39 mouse cellular contexts compared by ENCODE assay signal in genomic region chr2:154226991-154227390, GRCm38 (mm10). TPM values are rescaled to one million over a fixed set of nuclear protein-coding genes. Genes with fewer than 3 reads are reported as not detected.
DNase-seq lines count a peak whose midpoint lies in the region; ATAC-seq lines count a peak whose summit lies in the region.
"Had no signal": no experiment of that assay in that cellular context is flagged by ENCODE, and none has a peak within 500 bp of the region (broad histone marks: within the 10 kb centered on the region; RNA-seq: fewer than 3 reads in every experiment).

No protein-coding gene starts in this region.

- H3K4me2 ChIP-seq in embryonic facial prominence, embryonic 11.5 days (ENCODE audit: low read depth, low read length) = no peak overlapping the region
- H3K4me2 ChIP-seq: forebrain, embryonic 15.5 days; heart, embryonic 12.5 days; hindbrain, embryonic 15.5 days; kidney, embryonic 15.5 days; limb, embryonic 12.5 days; lung, embryonic 15.5 days; midbrain, embryonic 11.5 days had no signal

- peak; percentile 6 for DNase-seq in cerebellum, adult 11 months
- no peak for DNase-seq in cerebellum, postnatal 4 days (ENCODE audit: low spot score in 2 of 2)
- peak; percentile 74 to 79 for DNase-seq in cerebellum, postnatal 10 days
- peak; percentile 38 for DNase-seq in embryonic facial prominence, embryonic 11.5 days (ENCODE audit: low spot score)
- no peak for DNase-seq in limb, embryonic 10.5 days (ENCODE audit: low spot score)
- no peak for DNase-seq in right cerebral cortex, adult 18-20 months
- no peak for DNase-seq in hindbrain, embryonic 10.5 days (ENCODE audit: low spot score)
- no peak for DNase-seq in retina, embryonic 14.5 days (ENCODE audit: low spot score)
- DNase-seq: adrenal gland, postnatal 10 days; gastrocnemius, adult 2 months; gastrocnemius, postnatal 36 days; heart, adult 2 months; heart, postnatal 4 days; kidney, adult 11 months; kidney, postnatal 36 days; layer of hippocampus, postnatal 36 days; lung, postnatal 36 days; right cerebral cortex, postnatal 4 days; thymus, adult 18-20 months; thymus, postnatal 25 days had no signal

- no peak overlapping the region for H3K4me3 ChIP-seq in embryonic facial prominence, embryonic 11.5 days (ENCODE audit: low read depth, low read length)
- no peak overlapping the region for H3K4me3 ChIP-seq in limb, embryonic 10.5 days
- no peak overlapping the region for H3K4me3 ChIP-seq in hindbrain, embryonic 10.5 days
- H3K4me3 ChIP-seq: forebrain, embryonic 10.5 days; forebrain, embryonic 15.5 days; gastrocnemius, adult 2 months; heart, adult 2 months; heart, embryonic 12.5 days; hindbrain, embryonic 15.5 days; kidney, embryonic 15.5 days; layer of hippocampus, adult 2 months; limb, embryonic 12.5 days; lung, embryonic 15.5 days had no signal

- no peaks in the 10 kb centered on the region for H3K9me3 ChIP-seq in embryonic facial prominence, embryonic 11.5 days (replicated peaks; ENCODE audit: control insufficient read depth, low read length)
- no peaks in the 10 kb centered on the region for H3K9me3 ChIP-seq in limb, embryonic 10.5 days (replicated peaks)
- no peaks in the 10 kb centered on the region for H3K9me3 ChIP-seq in hindbrain, embryonic 10.5 days
- H3K9me3 ChIP-seq: forebrain, embryonic 10.5 days; forebrain, embryonic 15.5 days; G1E; heart, embryonic 12.5 days; hindbrain, embryonic 15.5 days; kidney, embryonic 15.5 days; limb, embryonic 12.5 days; lung, embryonic 15.5 days had no signal

- no peaks in the 10 kb centered on the region for H3K36me3 ChIP-seq in embryonic facial prominence, embryonic 11.5 days (replicated peaks; ENCODE audit: control insufficient read depth, insufficient read depth, low read depth, low read length)
- H3K36me3 ChIP-seq in limb, embryonic 10.5 days = no peaks in the 10 kb centered on the region
- H3K36me3 ChIP-seq in hindbrain, embryonic 10.5 days = no peaks in the 10 kb centered on the region
- H3K36me3 ChIP-seq: forebrain, embryonic 10.5 days; forebrain, embryonic 15.5 days; G1E; heart, embryonic 12.5 days; hindbrain, embryonic 15.5 days; kidney, embryonic 15.5 days; limb, embryonic 12.5 days; lung, embryonic 15.5 days had no signal

- H3K9ac ChIP-seq in embryonic facial prominence, embryonic 11.5 days (replicated peaks; ENCODE audit: low read length) = no peak overlapping the region
- H3K9ac ChIP-seq: forebrain, embryonic 15.5 days; heart, embryonic 12.5 days; hindbrain, embryonic 15.5 days; kidney, embryonic 15.5 days; limb, embryonic 12.5 days; lung, embryonic 15.5 days had no signal

- H3K27ac ChIP-seq in embryonic facial prominence, embryonic 11.5 days (replicated peaks; ENCODE audit: low read depth, low read length) = no peak overlapping the region
- peak overlapping the region; percentile 37; the same call in 1 of the 2 replicates for H3K27ac ChIP-seq in limb, embryonic 10.5 days
- no peak overlapping the region for H3K27ac ChIP-seq in hindbrain, embryonic 10.5 days
- H3K27ac ChIP-seq: forebrain, embryonic 10.5 days; forebrain, embryonic 15.5 days; gastrocnemius, adult 2 months; heart, adult 2 months; hindbrain, embryonic 15.5 days; kidney, embryonic 15.5 days; layer of hippocampus, adult 2 months; limb, embryonic 12.5 days; lung, embryonic 15.5 days; stomach, postnatal 0 days had no signal

- peaks cover 6% of the 10 kb centered on the region for H3K4me1 ChIP-seq in embryonic facial prominence, embryonic 11.5 days (ENCODE audit: control insufficient read depth, insufficient read depth, low read length)
- H3K4me1 ChIP-seq in limb, embryonic 10.5 days = peaks cover 37% of the 10 kb centered on the region
- peaks cover 28% of the 10 kb centered on the region for H3K4me1 ChIP-seq in hindbrain, embryonic 10.5 days (replicated peaks)

- no peak for ATAC-seq in embryonic facial prominence, embryonic 11.5 days (replicated peaks; ENCODE audit: insufficient number of reproducible peaks, low FRiP score, low TSS enrichment, low read depth)
- ATAC-seq: forebrain, embryonic 15.5 days; inflammation-experienced regulatory T-cells, adult 6 months; midbrain, embryonic 16.5 days had no signal

- WGBS in embryonic facial prominence, embryonic 11.5 days = 62% methylated on average over 4 of the region's 4 CpGs
- WGBS in limb, embryonic 10.5 days = 69% methylated on average over 4 of the region's 4 CpGs
- 76% methylated on average over 4 of the region's 4 CpGs for WGBS in hindbrain, embryonic 10.5 days

- no peaks in the 10 kb centered on the region for H3K27me3 ChIP-seq in embryonic facial prominence, embryonic 11.5 days (ENCODE audit: control insufficient read depth, insufficient read depth, low read length)
- no peaks in the 10 kb centered on the region for H3K27me3 ChIP-seq in limb, embryonic 10.5 days (ENCODE audit: low read depth, poor library complexity, severe bottlenecking)
- H3K27me3 ChIP-seq in hindbrain, embryonic 10.5 days (ENCODE audit: insufficient read depth, poor library complexity, severe bottlenecking) = no peaks in the 10 kb centered on the region
- H3K27me3 ChIP-seq: forebrain, embryonic 15.5 days; heart, embryonic 12.5 days; hindbrain, embryonic 15.5 days; kidney, embryonic 15.5 days; limb, embryonic 12.5 days; lung, embryonic 15.5 days had no signal

RNA-seq across cellular contexts. Expression of gene Bpifb5, which starts 3.4 kb away (rescaled TPM):
- polyA plus RNA-seq in embryonic facial prominence, embryonic 11.5 days (2014; fragmentation: Nextera tagmentation; extraction: Ambion mirVana) = 0.29 TPM in 2 replicates
- polyA plus RNA-seq in limb, embryonic 10.5 days (2016; fragmentation: Nextera tagmentation; extraction: Ambion mirVana) = 0.41 TPM in 1 of 2 replicates, not detected in the other
- polyA plus RNA-seq in hindbrain, embryonic 10.5 days (2016; fragmentation: Nextera tagmentation; extraction: Ambion mirVana) = 0.30 and 0.41 TPM in 2 replicates
- polyA plus RNA-seq: G1E; inflammation-experienced regulatory T-cells, adult 6 months; limb, embryonic 12.5 days; liver, adult 2 months; liver, embryonic 16.5 days; neural tube, embryonic 11.5 days had no signal

RNA-seq across cellular contexts. Expression of gene Bpifb9a, which starts 30.7 kb away (rescaled TPM):
- not detected in 2 replicates for polyA plus RNA-seq in embryonic facial prominence, embryonic 11.5 days (2014; fragmentation: Nextera tagmentation; extraction: Ambion mirVana)
- not detected in 2 replicates for polyA plus RNA-seq in limb, embryonic 10.5 days (2016; fragmentation: Nextera tagmentation; extraction: Ambion mirVana)
- not detected in 2 replicates for polyA plus RNA-seq in hindbrain, embryonic 10.5 days (2016; fragmentation: Nextera tagmentation; extraction: Ambion mirVana)
- polyA plus RNA-seq: cerebellum, adult 2 months; forebrain, embryonic 10.5 days; forebrain, embryonic 15.5 days; G1E; heart, adult 2 months; heart, postnatal 0 days; hindbrain, embryonic 15.5 days; inflammation-experienced regulatory T-cells, adult 6 months; kidney, embryonic 15.5 days; limb, embryonic 12.5 days; liver, adult 2 months; liver, embryonic 16.5 days; lung, embryonic 15.5 days; midbrain, embryonic 11.5 days; midbrain, embryonic 16.5 days; neural tube, embryonic 11.5 days; spleen, adult 2 months; stomach, postnatal 0 days had no signal

RNA-seq across cellular contexts. Expression of gene Bpifb1, which starts 36.4 kb away (rescaled TPM):
- not detected in 2 replicates for polyA plus RNA-seq in embryonic facial prominence, embryonic 11.5 days (2014; fragmentation: Nextera tagmentation; extraction: Ambion mirVana)
- polyA plus RNA-seq in limb, embryonic 10.5 days (2016; fragmentation: Nextera tagmentation; extraction: Ambion mirVana) = not detected in 2 replicates
- not detected in 2 replicates for polyA plus RNA-seq in hindbrain, embryonic 10.5 days (2016; fragmentation: Nextera tagmentation; extraction: Ambion mirVana)
- polyA plus RNA-seq: cerebellum, adult 2 months; forebrain, embryonic 10.5 days; G1E; inflammation-experienced regulatory T-cells, adult 6 months; limb, embryonic 12.5 days; liver, adult 2 months; midbrain, embryonic 11.5 days; neural tube, embryonic 11.5 days; spleen, adult 2 months had no signal

Comparison
In these comparisons a context has a peak if more than half of its experiments do, and no peak if none do; other contexts are left out.
1. DNase-seq: peak in cerebellum, adult 11 months (single experiment), cerebellum, postnatal 10 days (2 of 2) and embryonic facial prominence, embryonic 11.5 days (single experiment); none in cerebellum, postnatal 4 days (0 of 2), limb, embryonic 10.5 days (single experiment), right cerebral cortex, adult 18-20 months (single experiment), hindbrain, embryonic 10.5 days (single experiment) and retina, embryonic 14.5 days (single experiment).